Mouse (Mus musculus): ENCODE measurements at regions not wholly inside any gene's neighbourhood (a gene's known extent, or its start where the extent isn't known, plus 50 kb on each side); places are given as distances from the start of the nearest gene placed in this dataset.

DNA sequence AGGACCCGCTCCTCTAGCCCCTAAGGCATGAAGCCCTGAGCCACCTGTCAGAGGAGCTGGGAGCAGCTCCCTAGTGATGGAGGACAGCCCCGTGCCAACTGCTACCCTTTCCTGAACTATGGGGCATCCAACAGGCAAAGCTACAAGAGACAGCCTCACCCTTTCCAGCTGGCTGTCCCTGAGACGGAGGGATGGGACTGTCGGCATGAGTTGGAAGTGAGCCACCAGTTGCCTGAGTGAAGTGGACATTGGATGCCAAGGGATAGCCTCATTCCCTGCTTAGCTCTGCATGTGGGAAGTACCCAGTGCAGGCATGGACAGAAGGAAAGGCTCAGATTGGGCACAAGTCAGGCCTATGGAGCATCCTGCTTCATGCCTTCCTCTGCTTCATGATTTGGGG lies 112.3 kb upstream of the Igsf21 start:
- TF ChIP-seq CTCF (IDR thresholded peaks at IDR 0.05), result no peak
- H3K4me1 ChIP-seq (ENCODE audit: insufficient read depth, low read length), result peaks cover 5% of the 10 kb centered on the region; the same call in 1 of the 2 replicates
- WGBS, result 80% methylated on average over 4 of the region's 4 CpGs
- no peak overlapping the region for H3K4me2 ChIP-seq (ENCODE audit: low read depth, low read length, poor library complexity, severe bottlenecking)
- H3K27me3 ChIP-seq (ENCODE audit: insufficient read depth, low read length), result 0 out of 2 replicates have a peak, but pooled peaks cover 3% of the 10 kb centered on the region
- DNase-seq (ENCODE audit: low spot score) (no peak), ATAC-seq (ENCODE audit: low FRiP score) (no peak)
- no peak overlapping the region for H3K4me3 ChIP-seq (ENCODE audit: low read depth, low read length)
- H3K27ac ChIP-seq (ENCODE audit: low read depth, low read length), result no peak overlapping the region
- H3K9ac ChIP-seq (replicated peaks; ENCODE audit: low read length, poor library complexity, severe bottlenecking), result no peak overlapping the region
- H3K9me3 ChIP-seq (ENCODE audit: low read length), result no peaks in the 10 kb centered on the region
- H3K36me3 ChIP-seq (ENCODE audit: insufficient read depth, low read length), result no peaks in the 10 kb centered on the region

DNA sequence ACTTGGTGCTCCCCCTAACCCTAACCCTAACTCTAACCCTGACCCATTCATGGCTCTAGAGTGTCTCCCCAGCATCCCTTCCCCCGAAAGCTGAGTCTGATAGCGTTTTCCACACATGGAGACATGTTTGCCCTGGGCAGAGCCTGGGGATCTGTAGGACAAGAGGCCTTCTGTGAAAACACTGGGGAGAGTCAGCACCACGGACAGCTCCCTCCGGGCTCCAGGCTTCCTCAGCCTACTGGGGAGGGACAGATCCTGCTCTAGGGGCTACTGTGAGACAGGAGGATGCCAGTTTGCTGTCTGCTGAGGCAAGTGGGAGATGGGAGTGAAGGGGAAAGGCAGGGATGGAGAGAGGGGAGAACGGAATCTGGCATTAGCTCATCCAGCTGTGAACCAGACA lies 111.5 kb upstream of the Igsf21 start:
- Histone ChIP-seq H3K9ac (replicated peaks; ENCODE audit: low read length, poor library complexity, severe bottlenecking) (no peak overlapping the region), H3K27ac (ENCODE audit: low read depth, low read length) (no peak overlapping the region), H3K9me3 (ENCODE audit: low read length) (no peaks in the 10 kb centered on the region), H3K4me1 (ENCODE audit: insufficient read depth, low read length) (peaks cover 5% of the 10 kb centered on the region; the same call in 1 of the 2 replicates), H3K36me3 (ENCODE audit: insufficient read depth, low read length) (no peaks in the 10 kb centered on the region), H3K27me3 (ENCODE audit: insufficient read depth, low read length) (0 out of 2 replicates have a peak, but pooled peaks cover 3% of the 10 kb centered on the region), H3K4me3 (ENCODE audit: low read depth, low read length) (no peak overlapping the region), H3K4me2 (ENCODE audit: low read depth, low read length, poor library complexity, severe bottlenecking) (no peak overlapping the region)
- no peak for ATAC-seq (ENCODE audit: low FRiP score)
- DNase-seq (ENCODE audit: low spot score), result peak; percentile 69
- WGBS, result 11% methylated on average over 5 of the region's 5 CpGs
- no peak for TF ChIP-seq CTCF (IDR thresholded peaks at IDR 0.05)

DNA sequence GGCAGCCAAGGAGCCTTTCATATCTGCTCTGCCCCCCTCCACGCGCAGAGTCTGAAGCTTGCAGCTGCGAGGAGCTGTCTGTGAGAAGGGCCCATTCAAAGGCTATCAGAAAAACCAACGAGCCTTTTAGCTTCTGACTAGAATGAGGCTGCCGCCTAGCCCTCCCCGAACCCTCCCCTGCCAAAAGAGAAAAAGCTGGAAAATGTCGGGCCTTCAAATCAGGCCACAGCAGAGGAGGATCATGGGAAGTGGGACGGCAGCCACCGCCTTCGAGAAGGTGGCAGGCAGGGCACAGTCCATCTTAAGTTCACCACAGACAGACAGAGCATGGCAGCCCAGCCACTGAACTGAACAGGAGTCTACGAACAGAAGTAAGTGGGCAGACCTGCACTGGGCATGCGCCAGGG lies 108.6 kb upstream of the Igsf21 start:
- WGBS, result 29% methylated on average over 12 of the region's 12 CpGs
- no peak overlapping the region for H3K4me2 ChIP-seq (ENCODE audit: low read depth, low read length, poor library complexity, severe bottlenecking)
- 0 out of 2 replicates have a peak, but pooled peaks cover 4% of the 10 kb centered on the region for H3K4me1 ChIP-seq (ENCODE audit: insufficient read depth, low read length)
- ATAC-seq (ENCODE audit: low FRiP score), result 0 out of 2 replicates have a peak, but pooled peaks have one; percentile 5
- no peak overlapping the region for H3K4me3 ChIP-seq (ENCODE audit: low read depth, low read length)
- peak; percentile 47 for DNase-seq (ENCODE audit: low spot score)
- peak overlapping the region; percentile 57 for H3K27ac ChIP-seq (ENCODE audit: low read depth, low read length)
- H3K36me3 ChIP-seq (ENCODE audit: insufficient read depth, low read length), result no peaks in the 10 kb centered on the region
- H3K9me3 ChIP-seq (ENCODE audit: low read length), result no peaks in the 10 kb centered on the region
- H3K9ac ChIP-seq (replicated peaks; ENCODE audit: low read length, poor library complexity, severe bottlenecking), result no peak overlapping the region
- TF ChIP-seq CTCF (IDR thresholded peaks at IDR 0.05), result no peak
- 0 out of 2 replicates have a peak, but pooled peaks cover 3% of the 10 kb centered on the region for H3K27me3 ChIP-seq (ENCODE audit: insufficient read depth, low read length)

DNA sequence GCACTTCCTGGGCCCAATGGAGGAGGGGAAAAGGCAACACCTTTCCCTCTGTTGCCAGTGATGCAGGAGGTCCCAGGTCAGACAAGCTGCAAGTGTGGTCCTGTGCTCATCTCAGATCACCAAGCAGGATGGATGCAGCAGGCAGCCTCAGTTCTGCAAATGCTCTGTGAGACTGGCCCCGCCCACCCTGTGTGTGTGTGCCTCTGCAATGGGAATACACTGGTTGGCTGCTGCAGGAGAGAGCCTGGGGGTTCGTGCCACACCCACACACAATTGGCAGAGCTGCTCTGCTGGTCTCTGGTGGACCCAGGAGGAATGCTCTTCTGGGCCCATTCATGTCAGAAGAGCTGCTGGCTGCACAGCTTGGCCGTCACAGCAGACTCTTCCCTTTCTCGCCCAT lies 102.2 kb upstream of the Igsf21 start:
- no peak for DNase-seq (ENCODE audit: low spot score)
- TF ChIP-seq CTCF (IDR thresholded peaks at IDR 0.05), result no peak
- Histone ChIP-seq H3K4me1 (ENCODE audit: insufficient read depth, low read length) (0 out of 2 replicates have a peak, but pooled peaks cover 4% of the 10 kb centered on the region), H3K4me2 (ENCODE audit: low read depth, low read length, poor library complexity, severe bottlenecking) (no peak overlapping the region), H3K27ac (ENCODE audit: low read depth, low read length) (no peak overlapping the region), H3K27me3 (ENCODE audit: insufficient read depth, low read length) (no peaks in the 10 kb centered on the region), H3K9me3 (ENCODE audit: low read length) (no peaks in the 10 kb centered on the region), H3K36me3 (ENCODE audit: insufficient read depth, low read length) (no peaks in the 10 kb centered on the region), H3K9ac (replicated peaks; ENCODE audit: low read length, poor library complexity, severe bottlenecking) (no peak overlapping the region), H3K4me3 (ENCODE audit: low read depth, low read length) (no peak overlapping the region)
- no peak for ATAC-seq (ENCODE audit: low FRiP score)
- 53% methylated on average over 4 of the region's 4 CpGs for WGBS

DNA sequence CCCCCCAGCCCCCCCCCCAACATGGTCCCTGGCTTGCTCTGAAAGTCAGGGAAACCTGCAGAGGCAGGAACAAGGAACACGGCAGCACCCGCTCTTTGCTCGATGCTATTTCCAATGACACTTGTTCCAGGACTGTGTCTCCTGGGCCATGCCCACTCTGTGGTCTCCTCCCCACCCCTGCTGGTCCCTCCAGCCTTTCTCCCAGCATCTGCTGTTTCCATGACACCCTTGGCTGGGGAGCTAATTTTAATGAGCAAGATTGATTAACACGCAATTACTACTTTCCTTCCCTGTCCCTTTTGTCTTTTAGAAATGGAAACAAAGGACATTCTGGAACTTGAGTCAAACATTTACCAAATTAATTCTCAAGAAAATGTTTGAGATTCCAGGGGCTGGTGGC lies 83.6 kb upstream of the Igsf21 start:
- H3K27me3 ChIP-seq (ENCODE audit: insufficient read depth, low read length), result no peaks in the 10 kb centered on the region
- ATAC-seq (ENCODE audit: low FRiP score), result no peak
- H3K9ac ChIP-seq (replicated peaks; ENCODE audit: low read length, poor library complexity, severe bottlenecking), result no peak overlapping the region
- 76% methylated on average over 4 of the region's 4 CpGs for WGBS
- H3K4me3 ChIP-seq (ENCODE audit: low read depth, low read length), result no peak overlapping the region
- H3K27ac ChIP-seq (ENCODE audit: low read depth, low read length), result no peak overlapping the region
- no peak overlapping the region for H3K4me2 ChIP-seq (ENCODE audit: low read depth, low read length, poor library complexity, severe bottlenecking)
- H3K36me3 ChIP-seq (ENCODE audit: insufficient read depth, low read length), result no peaks in the 10 kb centered on the region
- TF ChIP-seq CTCF (IDR thresholded peaks at IDR 0.05), result no peak
- no peak for DNase-seq (ENCODE audit: low spot score)
- H3K9me3 ChIP-seq (ENCODE audit: low read length), result no peaks in the 10 kb centered on the region
- no peaks in the 10 kb centered on the region for H3K4me1 ChIP-seq (ENCODE audit: insufficient read depth, low read length)

DNA sequence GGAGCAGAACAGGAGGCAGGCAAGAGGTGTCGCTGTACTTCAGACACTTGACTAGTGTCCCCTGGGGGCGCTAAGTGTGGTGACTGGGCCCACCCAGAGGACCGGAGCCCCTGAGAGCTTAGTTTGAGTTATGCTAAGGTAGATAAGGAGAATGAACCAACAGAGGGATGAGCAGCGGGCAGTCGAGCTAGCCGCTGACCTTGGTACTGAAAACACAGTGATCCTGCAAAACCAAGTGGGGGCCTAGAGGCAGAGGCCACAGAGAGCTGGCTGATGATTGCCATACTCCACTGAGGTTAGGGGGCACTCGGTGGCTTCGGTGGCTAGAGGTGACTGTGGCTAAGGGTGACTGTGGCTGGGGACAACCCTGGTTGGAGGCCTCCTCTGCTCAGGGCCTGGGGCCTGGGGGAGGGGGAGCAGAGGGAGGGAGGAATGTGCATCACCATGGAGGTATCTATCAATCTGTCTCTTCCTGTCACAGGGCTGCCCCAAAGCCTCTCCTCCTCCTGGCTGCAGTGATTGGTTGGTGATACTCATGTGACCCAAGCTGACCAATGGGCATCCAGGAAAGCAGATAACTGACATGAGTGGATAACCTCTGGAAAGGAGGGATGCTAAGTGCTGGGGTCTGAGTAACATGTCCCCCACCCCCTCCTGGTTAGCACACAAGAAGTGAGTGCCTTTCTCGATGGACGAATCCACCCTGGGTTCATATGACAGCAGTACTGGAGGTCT lies 80.3 kb upstream of the Igsf21 start:
- H3K4me3 ChIP-seq (ENCODE audit: low read depth, low read length), result no peak overlapping the region
- no peak overlapping the region for H3K9ac ChIP-seq (replicated peaks; ENCODE audit: low read length, poor library complexity, severe bottlenecking)
- no peak for ATAC-seq (ENCODE audit: low FRiP score)
- H3K4me2 ChIP-seq (ENCODE audit: low read depth, low read length, poor library complexity, severe bottlenecking), result no peak overlapping the region
- no peaks in the 10 kb centered on the region for H3K27me3 ChIP-seq (ENCODE audit: insufficient read depth, low read length)
- WGBS, result 38% methylated on average over 10 of the region's 10 CpGs
- H3K36me3 ChIP-seq (ENCODE audit: insufficient read depth, low read length), result no peaks in the 10 kb centered on the region
- TF ChIP-seq CTCF (IDR thresholded peaks at IDR 0.05), result no peak
- DNase-seq (ENCODE audit: low spot score), result no peak
- H3K4me1 ChIP-seq (ENCODE audit: insufficient read depth, low read length), result no peaks in the 10 kb centered on the region
- H3K27ac ChIP-seq (ENCODE audit: low read depth, low read length), result no peak overlapping the region
- no peaks in the 10 kb centered on the region for H3K9me3 ChIP-seq (ENCODE audit: low read length)
